Mouse (Mus musculus) kidney, embryonic 14.5 days (tissue): Measurements from ENCODE around the gene Olfr360. TPM values are rescaled to one million over a fixed set of nuclear protein-coding genes. Genes with fewer than 3 reads are reported as not detected.
"Not testable (repeated sequence)": the region's sequence is repeated elsewhere in the genome, so short reads cannot be mapped to it uniquely, and the experiment has no call there.

Experiments used
- ATAC-seq: fragments of 200-750 bp; cut with Nextera tagmentation; 2 replicates; pipeline ENCODE4 v1.8.0; 2017; ENCODE audit warnings: moderate number of reproducible peaks, mild to moderate bottlenecking, moderate TSS enrichment, moderate library complexity; ENCODE audit not compliant: low FRiP score, low TSS enrichment
- H3K27ac ChIP-seq: fragments of 300-500 bp; sonication (generic); 2 replicates; pipeline ENCODE4 v1.5.1; 2014; ENCODE audit warnings: low read depth, mild to moderate bottlenecking, low read length, moderate library complexity, mixed read lengths
- H3K27me3 ChIP-seq: fragments of 300-500 bp; sonication (generic); 2 replicates; pipeline ENCODE4 v1.6.1; 2014; ENCODE audit warnings: mild to moderate bottlenecking, low read length; ENCODE audit not compliant: control insufficient read depth, insufficient read depth
- H3K36me3 ChIP-seq: fragments of 300-500 bp; sonication (generic); 2 replicates; pipeline ENCODE4 v1.6.1; 2014; ENCODE audit warnings: low read length, mixed read lengths; ENCODE audit not compliant: control insufficient read depth, insufficient read depth
- H3K4me1 ChIP-seq: fragments of 300-500 bp; sonication (generic); 2 replicates; pipeline ENCODE4 v1.6.1; 2014; ENCODE audit warnings: low read length, mixed read lengths; ENCODE audit not compliant: control insufficient read depth, insufficient read depth
- H3K4me2 ChIP-seq: fragments of 300-500 bp; sonication (generic); replicated peaks from 2 replicates; pipeline ENCODE4 v1.6.1; 2014; ENCODE audit warnings: low read depth, mild to moderate bottlenecking, low read length
- H3K4me3 ChIP-seq: fragments of 300-500 bp; sonication (generic); 2 replicates; pipeline ENCODE4 v1.5.1; 2014; ENCODE audit warnings: mild to moderate bottlenecking, low read length
- H3K9ac ChIP-seq: fragments of 300-500 bp; sonication (generic); 2 replicates; pipeline ENCODE4 v1.6.1; 2014; ENCODE audit warnings: low read depth, mild to moderate bottlenecking, low read length, moderate library complexity
- H3K9me3 ChIP-seq: fragments of 300-500 bp; sonication (generic); 2 replicates; pipeline ENCODE4 v1.6.1; 2016; ENCODE audit warnings: low read length; ENCODE audit not compliant: control insufficient read depth
- WGBS: fragments of 180-500 bp; shearing (Covaris S2); extraction: QIAGEN DNeasy Blood & Tissue Kit; methylation state at CpG from one replicate; pipeline ENCODE4 v1.1.7; 2014; 5-methylcytosine and 5-hydroxymethylcytosine counted together
- polyA plus RNA-seq: library from polyadenylated mRNA; unstranded; fragments of >200 nt; fragmentation: Nextera tagmentation; extraction: Ambion mirVana; gene quantifications from 2 replicates; pipeline ENCODE4 v1.2.1, GENCODE M21; 2014

The Olfr360 gene
- not detected in 2 replicates for polyA plus RNA-seq

DNA sequence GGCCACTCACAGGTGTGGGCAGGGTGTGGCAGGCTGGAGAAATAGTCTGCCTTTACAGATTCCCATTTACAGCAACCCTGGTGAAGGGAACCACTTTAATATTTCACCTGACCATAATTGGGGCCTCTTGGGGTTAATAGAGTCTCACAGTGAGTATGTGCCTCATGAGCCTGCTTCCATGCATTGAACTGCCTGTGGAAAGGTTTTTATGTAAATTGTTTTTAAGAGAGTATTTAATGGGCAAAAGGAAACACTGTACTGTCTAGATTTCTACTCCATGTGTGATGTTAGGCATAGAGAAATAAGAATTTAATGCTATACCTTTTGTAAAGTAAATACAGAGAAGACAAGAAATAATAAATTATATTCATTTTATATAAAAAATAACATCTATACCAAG, at the start of gene Olfr360:
Gene Olfr360 (plus strand): TSS at position 301 of the 400 bp plus-strand sequence.
- H3K9me3 ChIP-seq: no peaks in the 10 kb centered on the region
- H3K4me3 ChIP-seq: no peak within 1 kb of the TSS
- ATAC-seq: no peak

DNA sequence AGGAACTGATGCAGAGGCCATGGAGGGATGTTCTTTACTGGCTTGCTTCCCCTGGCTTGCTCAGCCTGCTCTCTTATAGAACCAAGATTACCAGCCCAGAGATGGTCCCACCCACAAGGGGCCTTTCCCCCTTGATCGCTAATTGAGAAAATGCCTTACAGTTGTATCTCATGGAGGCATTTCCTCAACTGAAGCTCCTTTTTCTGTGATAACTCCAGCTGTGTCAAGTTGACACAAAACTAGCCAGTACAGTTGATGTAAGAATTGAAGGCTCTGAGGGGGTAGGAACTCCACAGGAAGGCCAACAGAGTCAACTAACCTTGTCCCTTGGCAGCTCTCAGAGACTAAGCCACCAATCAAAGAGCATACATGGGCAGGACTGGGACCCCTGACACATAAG, 23.6 kb downstream of the Olfr360 start, which contains the start of gene Olfr361:
Gene Olfr361 (minus strand): TSS at position 101 of the 400 bp plus-strand sequence.
- WGBS: 29% methylated on average over 1 of the region's 1 CpGs
- H3K4me3 ChIP-seq, H3K9ac ChIP-seq, H3K27me3 ChIP-seq, ATAC-seq, H3K27ac ChIP-seq, H3K36me3 ChIP-seq, H3K4me1 ChIP-seq, H3K9me3 ChIP-seq, H3K4me2 ChIP-seq: not testable (repeated sequence)

More for the DNA sequence above, at the start of gene Olfr360:
- Histone ChIP-seq H3K27ac (no peak within 1 kb of the TSS), H3K9ac (no peak within 1 kb of the TSS), H3K36me3 (no peaks in the 10 kb centered on the region), H3K4me1 (no peaks in the 10 kb centered on the region), H3K27me3 (no peaks in the 10 kb centered on the region), H3K4me2 (no peak within 1 kb of the TSS)

DNA sequence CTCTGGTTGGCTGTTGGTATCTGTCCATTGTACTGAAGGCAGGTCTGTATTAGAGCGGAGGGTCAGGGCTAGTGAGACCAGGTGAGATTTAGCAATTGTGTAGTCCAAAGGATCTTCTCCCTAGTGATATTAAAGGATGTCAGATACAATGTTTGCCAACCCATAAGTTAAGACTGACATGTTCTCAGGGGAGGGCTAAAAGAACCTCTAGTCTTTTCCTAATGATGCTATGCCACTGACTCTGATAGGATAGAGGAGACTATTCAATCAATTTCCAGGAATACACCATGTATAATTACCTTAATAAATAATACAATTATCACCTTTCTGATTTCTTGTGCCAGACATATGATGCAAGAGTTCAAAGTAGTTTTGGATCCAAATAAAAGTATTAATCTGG, 52.3 kb downstream of the Olfr360 start, which contains the start of gene Olfr362:
Gene Olfr362 (minus strand): TSS at position 101 of the 400 bp plus-strand sequence.
- Histone ChIP-seq H3K9ac (no peak within 1 kb of the TSS), H3K27me3 (no peaks in the 10 kb centered on the region), H3K4me2 (no peak within 1 kb of the TSS), H3K4me3 (no peak within 1 kb of the TSS), H3K36me3 (no peaks in the 10 kb centered on the region), H3K9me3 (peaks cover 3% of the 10 kb centered on the region; the same call in 1 of the 2 replicates), H3K4me1 (no peaks in the 10 kb centered on the region), H3K27ac (no peak within 1 kb of the TSS)
- no peak for ATAC-seq
- WGBS: 83% methylated on average over 1 of the region's 1 CpGs

Other genes with a start within 250 kb of the Olfr360 start
- gene Olfr3, start 248.7 kb upstream of the Olfr360 start, polyA plus RNA-seq: not detected in 2 replicates
- gene Olfr350, start 219.4 kb upstream of the Olfr360 start, polyA plus RNA-seq: not detected in 2 replicates
- gene Olfr351, start 203.1 kb upstream of the Olfr360 start, polyA plus RNA-seq: not detected in 2 replicates
- not detected in 2 replicates for gene Olfr352, start 197.3 kb upstream of the Olfr360 start, polyA plus RNA-seq
- not detected in 2 replicates for gene Olfr353, start 172.8 kb upstream of the Olfr360 start, polyA plus RNA-seq
- gene Olfr354, start 160.1 kb upstream of the Olfr360 start, polyA plus RNA-seq: not detected in 2 replicates
- not detected in 2 replicates for gene Olfr355, start 136.8 kb upstream of the Olfr360 start, polyA plus RNA-seq
- not detected in 2 replicates for gene Olfr356, start 128.6 kb upstream of the Olfr360 start, polyA plus RNA-seq
- not detected in 2 replicates for gene Olfr357, start 71.9 kb upstream of the Olfr360 start, polyA plus RNA-seq
- gene Olfr358, start 56.4 kb upstream of the Olfr360 start, polyA plus RNA-seq: not detected in 2 replicates
- not detected in 2 replicates for gene Olfr361, start 23.5 kb downstream of the Olfr360 start, polyA plus RNA-seq
- gene Olfr362, start 52.2 kb downstream of the Olfr360 start, polyA plus RNA-seq: not detected in 2 replicates
- not detected in 2 replicates for gene Olfr364-ps1, start 73.6 kb downstream of the Olfr360 start, polyA plus RNA-seq
- gene Olfr365, start 122.5 kb downstream of the Olfr360 start, polyA plus RNA-seq: not detected in 2 replicates
- gene Olfr366, start 145.8 kb downstream of the Olfr360 start, polyA plus RNA-seq: not detected in 2 replicates